Mouse (Mus musculus) thymus, adult 2 months (tissue): ENCODE results near the gene March11. TPM values are rescaled to one million over a fixed set of nuclear protein-coding genes. Genes with fewer than 3 reads are reported as not detected.

Experiments
- DNase-seq: peaks from one replicate; pipeline ENCODE4 v3.0.0; 2021
- H3K27ac ChIP-seq: fragments of 200-500 bp; 2 replicates; pipeline ENCODE4 v1.5.1; 2012; ENCODE audit warnings: low read length, control low read depth; ENCODE audit not compliant: control insufficient read depth, insufficient read depth
- H3K27me3 ChIP-seq: fragments of 200-500 bp; 2 replicates; pipeline ENCODE4 v1.6.1; 2012; ENCODE audit warnings: mild to moderate bottlenecking, low read length, moderate library complexity, mixed read lengths; ENCODE audit not compliant: control insufficient read depth, insufficient read depth
- H3K36me3 ChIP-seq: fragments of 200-500 bp; 2 replicates; pipeline ENCODE4 v1.6.1; 2012; ENCODE audit warnings: mild to moderate bottlenecking, low read length, moderate library complexity; ENCODE audit not compliant: control insufficient read depth, insufficient read depth
- H3K4me1 ChIP-seq: fragments of 200-500 bp; replicated peaks from 2 replicates; pipeline ENCODE4 v1.6.1; 2012; ENCODE audit warnings: low read length; ENCODE audit not compliant: control insufficient read depth, insufficient read depth
- H3K4me3 ChIP-seq: fragments of 200-500 bp; 2 replicates; pipeline ENCODE4 v1.5.1; 2012; ENCODE audit warnings: mild to moderate bottlenecking, low read length, control low read depth, moderate library complexity; ENCODE audit not compliant: control insufficient read depth, insufficient read depth
- CTCF ChIP-seq: fragments of 200-500 bp; IDR thresholded peaks from 2 replicates; pipeline ENCODE4 v1.5.1; 2012; ENCODE audit warnings: mild to moderate bottlenecking, control low read depth, low read length, moderate library complexity, borderline replicate concordance; ENCODE audit not compliant: control insufficient read depth, poor library complexity, insufficient read depth; ENCODE audit errors: extremely low read depth
- POLR2A ChIP-seq: fragments of 200-500 bp; IDR thresholded peaks from 2 replicates; pipeline ENCODE4 v1.6.1; 2012; ENCODE audit warnings: mild to moderate bottlenecking, low read length, control low read depth, moderate library complexity; ENCODE audit not compliant: control insufficient read depth, poor library complexity, insufficient read depth; ENCODE audit errors: extremely low read depth
- WGBS: fragments of 180-500 bp; shearing (Covaris S2); methylation state at CpG from one replicate; pipeline ENCODE4 v1.1.7; 2018; 5-methylcytosine and 5-hydroxymethylcytosine counted together
- polyA plus RNA-seq: library from polyadenylated mRNA; depleted of rRNA; stranded (reverse); fragments of >200 nt; gene quantifications from 2 replicates; pipeline ENCODE4 v1.2.3, GENCODE M21; 2012; rRNA removed

Gene March11
- 0.23 TPM in 1 of 2 replicates, not detected in the other for polyA plus RNA-seq

DNA sequence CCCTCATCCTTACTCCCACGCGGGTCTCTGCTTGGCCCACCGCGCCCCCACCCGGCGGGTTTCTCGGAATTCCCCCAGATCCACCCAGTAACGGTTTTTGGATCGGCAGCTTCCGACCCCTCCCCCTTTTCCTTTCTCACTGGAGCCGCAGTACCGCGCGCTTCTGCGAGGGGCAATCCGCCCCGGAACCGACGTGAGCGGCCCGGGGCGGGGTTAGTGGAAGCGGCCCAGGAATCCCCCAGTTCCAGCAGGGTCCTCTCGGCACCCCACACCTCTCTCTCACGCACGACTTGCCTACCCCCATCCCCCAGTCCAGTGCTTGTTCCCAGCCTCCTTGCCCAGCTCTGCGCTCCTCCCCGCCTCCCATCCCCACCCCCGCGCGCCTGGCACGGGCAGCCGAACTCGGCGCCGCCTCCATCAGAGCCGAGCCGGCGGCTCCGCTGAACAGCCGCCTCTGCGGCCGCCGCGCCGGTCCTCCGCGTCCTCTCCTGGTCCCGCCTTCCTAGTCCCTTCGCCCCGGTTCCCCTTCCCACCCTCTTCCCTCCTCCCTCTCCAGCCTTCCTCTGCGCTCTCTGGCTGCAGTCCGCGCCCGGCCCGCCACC, at the start of gene March11:
Gene March11 (plus strand): TSS at position 420 of the 602 bp plus-strand sequence.
- 3% methylated on average over 52 of the region's 56 CpGs for WGBS
- Histone ChIP-seq H3K36me3 (no peaks in the 10 kb centered on the region), H3K27ac (no peak within 1 kb of the TSS), H3K4me3 (no peak within 1 kb of the TSS), H3K4me1 (no peaks in the 10 kb centered on the region), H3K27me3 (no peaks in the 10 kb centered on the region)
- DNase-seq: no peak
- TF ChIP-seq CTCF (no peak), POLR2A (no peak)

DNA sequence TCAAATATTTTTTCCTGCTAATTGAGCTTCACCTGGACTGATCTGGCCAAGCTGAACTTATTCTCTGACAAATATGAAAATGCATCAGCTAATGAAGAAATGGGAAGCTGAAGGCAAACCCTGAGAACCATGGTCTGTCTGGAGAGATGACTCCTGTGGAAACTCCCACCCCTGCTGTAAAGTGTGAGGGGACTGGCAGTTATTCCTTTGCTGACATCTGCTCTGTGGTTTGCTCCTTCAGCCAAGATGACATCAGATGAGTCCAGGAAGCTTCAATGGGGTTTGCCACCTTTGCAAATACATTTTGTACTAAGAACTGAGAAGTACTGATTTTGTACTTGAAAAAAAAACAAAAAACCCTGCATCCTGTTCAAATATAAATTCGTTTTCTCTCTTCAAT, 46.5 kb upstream of the March11 start:
- H3K4me3 ChIP-seq: no peak overlapping the region
- 35% methylated on average over 1 of the region's 1 CpGs for WGBS
- no peaks in the 10 kb centered on the region for H3K4me1 ChIP-seq
- no peaks in the 10 kb centered on the region for H3K36me3 ChIP-seq
- no peak overlapping the region for H3K27ac ChIP-seq
- TF ChIP-seq CTCF (no peak), POLR2A (no peak)
- no peaks in the 10 kb centered on the region for H3K27me3 ChIP-seq
- DNase-seq: no peak

DNA sequence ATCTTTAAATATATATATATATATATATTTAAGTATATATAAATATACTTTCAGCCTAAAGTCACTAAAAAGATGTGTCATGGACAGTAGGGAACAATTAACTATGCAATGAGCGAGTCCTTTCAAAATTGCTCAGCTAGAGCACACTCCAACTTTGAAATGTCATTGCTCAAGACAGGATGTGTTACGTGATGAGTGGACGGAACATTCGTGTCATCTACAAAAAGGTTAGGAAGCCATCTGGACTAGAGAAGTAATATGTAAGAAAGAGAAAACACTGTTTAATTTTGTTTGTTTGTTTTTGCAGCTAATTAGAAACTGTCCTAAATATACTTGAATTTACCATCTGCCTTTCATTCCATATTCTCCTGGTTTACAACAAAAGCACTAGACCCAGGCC, 39.3 kb upstream of the March11 start:
- Histone ChIP-seq H3K4me3 (no peak overlapping the region), H3K27me3 (no peaks in the 10 kb centered on the region), H3K4me1 (no peaks in the 10 kb centered on the region), H3K36me3 (no peaks in the 10 kb centered on the region), H3K27ac (no peak overlapping the region)
- WGBS: 90% methylated on average over 4 of the region's 4 CpGs
- TF ChIP-seq POLR2A (no peak), CTCF (no peak)
- no peak for DNase-seq

DNA sequence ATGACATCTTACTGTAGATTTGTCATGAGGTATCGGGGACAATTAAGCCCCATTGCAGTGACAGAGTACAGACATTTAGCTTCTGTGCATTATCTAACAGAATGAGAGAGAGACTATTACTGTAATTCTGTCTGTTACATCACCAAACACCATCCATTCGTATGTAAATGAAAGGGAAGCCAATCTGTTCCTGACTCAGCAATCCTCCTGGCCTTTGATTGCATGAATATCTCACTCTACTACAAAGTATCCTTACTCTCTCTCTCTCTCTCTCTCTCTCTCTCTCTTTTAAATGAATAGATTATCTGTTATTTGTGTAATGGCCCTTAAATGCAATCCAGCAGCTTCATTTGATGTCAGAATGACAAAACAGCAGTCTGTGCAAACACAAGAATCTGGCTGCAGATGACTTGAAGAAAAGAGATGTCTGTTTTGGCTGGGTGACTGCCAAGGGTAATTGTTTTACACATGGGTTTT, 32.8 kb upstream of the March11 start:
- 79% methylated on average over 2 of the region's 2 CpGs for WGBS
- no peaks in the 10 kb centered on the region for H3K4me1 ChIP-seq
- no peaks in the 10 kb centered on the region for H3K36me3 ChIP-seq
- H3K27me3 ChIP-seq: no peaks in the 10 kb centered on the region
- DNase-seq: no peak
- H3K27ac ChIP-seq: no peak overlapping the region
- no peak overlapping the region for H3K4me3 ChIP-seq
- TF ChIP-seq POLR2A (no peak), CTCF (no peak)

DNA sequence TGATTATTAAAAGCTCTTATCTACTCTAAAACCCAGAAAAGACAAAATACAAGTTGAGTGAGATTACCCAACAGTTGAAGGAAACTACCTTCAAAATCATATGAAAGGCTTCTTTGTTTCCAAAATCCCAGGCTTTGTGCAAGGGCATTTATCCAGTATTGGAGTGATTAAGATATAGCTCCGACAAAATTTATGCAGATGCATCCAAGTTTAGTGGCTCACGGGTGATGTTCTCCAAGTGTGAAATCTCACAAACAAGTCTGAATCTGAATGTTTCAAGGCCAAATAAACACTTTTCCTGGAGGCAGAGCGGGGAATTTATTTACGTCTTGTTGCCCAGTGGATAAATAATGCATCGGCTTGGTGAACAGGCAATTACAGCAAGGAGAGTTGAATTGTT, 32.2 kb upstream of the March11 start:
- Histone ChIP-seq H3K4me1 (no peaks in the 10 kb centered on the region), H3K4me3 (no peak overlapping the region), H3K27ac (no peak overlapping the region), H3K27me3 (no peaks in the 10 kb centered on the region), H3K36me3 (no peaks in the 10 kb centered on the region)
- DNase-seq: no peak
- TF ChIP-seq POLR2A (no peak), CTCF (no peak)
- 93% methylated on average over 5 of the region's 5 CpGs for WGBS

DNA sequence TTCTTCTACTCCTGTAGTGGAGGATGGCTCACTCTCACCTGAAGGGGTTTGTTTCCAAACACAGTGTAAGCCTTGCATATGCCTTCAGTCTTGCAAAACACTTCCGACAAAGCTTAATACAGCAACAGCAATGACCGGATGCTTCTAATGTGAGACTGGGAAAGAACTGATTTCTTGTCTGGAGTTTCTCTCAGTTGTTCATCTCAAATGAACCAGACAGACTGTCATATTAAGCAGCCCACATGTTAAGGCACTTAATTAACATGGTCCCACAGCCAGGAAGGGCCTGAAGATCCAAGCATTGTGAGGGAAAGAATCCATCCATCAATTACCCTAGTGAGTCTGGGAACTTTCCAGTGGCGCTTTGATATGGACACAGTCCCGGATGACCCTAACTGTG, 17.0 kb upstream of the March11 start:
- H3K4me1 ChIP-seq: no peaks in the 10 kb centered on the region
- H3K36me3 ChIP-seq: no peaks in the 10 kb centered on the region
- no peak overlapping the region for H3K4me3 ChIP-seq
- H3K27me3 ChIP-seq: no peaks in the 10 kb centered on the region
- no peak for DNase-seq
- H3K27ac ChIP-seq: no peak overlapping the region
- 92% methylated on average over 4 of the region's 4 CpGs for WGBS
- TF ChIP-seq POLR2A: no peak
- TF ChIP-seq CTCF: no peak

DNA sequence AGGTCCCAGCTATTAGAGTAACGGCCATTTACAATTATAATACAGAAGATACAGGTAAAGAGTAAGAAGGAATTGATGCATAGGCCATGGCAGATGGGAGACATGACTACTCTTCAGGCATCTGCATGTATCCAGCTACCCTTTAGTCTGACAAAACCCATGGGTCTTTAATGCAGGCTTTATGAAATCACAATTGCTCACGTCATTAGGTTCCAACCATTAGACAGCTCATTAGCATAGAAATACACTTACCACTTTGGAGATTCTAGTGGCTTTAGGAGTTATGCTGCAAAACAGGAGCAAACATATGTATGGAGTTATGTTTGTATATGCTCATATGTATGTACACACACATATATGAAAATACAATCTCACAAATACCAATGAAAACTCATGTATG, 16.0 kb upstream of the March11 start:
- DNase-seq: no peak
- Histone ChIP-seq H3K36me3 (no peaks in the 10 kb centered on the region), H3K4me3 (no peak overlapping the region), H3K27me3 (no peaks in the 10 kb centered on the region), H3K4me1 (no peaks in the 10 kb centered on the region), H3K27ac (no peak overlapping the region)
- WGBS: 82% methylated on average over 2 of the region's 2 CpGs
- TF ChIP-seq POLR2A (no peak), CTCF (no peak)
